ENCODE assay signal across 14 mouse cellular contexts in the genomic region with DNA sequence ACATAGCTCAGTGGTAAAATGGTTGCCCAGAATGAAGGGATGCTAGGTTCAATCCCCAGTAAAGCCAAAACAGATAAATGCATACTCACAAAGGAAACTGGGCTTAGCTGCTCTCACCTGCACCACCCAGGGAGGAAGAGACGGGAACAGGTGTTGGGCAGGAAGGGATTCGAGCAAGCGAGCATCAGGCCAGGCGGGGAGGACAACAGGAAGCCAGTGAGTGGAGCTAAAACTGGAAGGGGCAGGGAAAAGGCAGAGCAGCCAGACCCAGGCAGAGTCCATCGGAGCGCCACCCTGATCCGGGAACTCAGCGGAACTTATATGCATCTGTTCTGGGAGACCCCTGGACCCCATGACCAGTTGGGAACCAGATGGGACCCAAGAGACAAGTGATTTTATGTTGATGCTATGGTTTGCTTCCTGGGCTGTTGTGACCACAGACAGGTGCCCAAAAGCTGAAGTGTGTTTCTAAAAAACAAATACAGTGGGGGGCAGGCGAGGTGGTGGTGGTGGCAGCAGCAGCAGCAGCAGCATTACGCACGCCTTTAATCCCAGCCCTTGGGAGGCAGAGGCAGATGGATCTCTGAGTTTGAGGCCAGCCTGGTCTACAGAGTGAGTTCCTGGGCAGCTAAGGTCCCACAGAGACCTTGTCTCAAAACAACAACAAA.
"Had no signal": no experiment of that assay in that cellular context is flagged by ENCODE, and none has a peak within 500 bp of the region (broad histone marks: within the 10 kb centered on the region; RNA-seq: fewer than 3 reads in every experiment).

No protein-coding gene starts in this region.

- H3K27me3 ChIP-seq: neural tube, embryonic 13.5 days had no signal

- ATAC-seq: lung, postnatal 0 days had no signal

- H3K4me3 ChIP-seq: liver, embryonic 15.5 days; neural tube, embryonic 13.5 days had no signal

- H3K9me3 ChIP-seq: liver, embryonic 15.5 days; neural tube, embryonic 13.5 days had no signal

- H3K4me1 ChIP-seq: liver, embryonic 15.5 days had no signal

- H3K4me2 ChIP-seq: liver, embryonic 11.5 days; liver, embryonic 15.5 days; neural tube, embryonic 13.5 days had no signal

- H3K27ac ChIP-seq: liver, embryonic 15.5 days had no signal

- DNase-seq: kidney, adult 18-20 months; kidney, postnatal 10 days; kidney, postnatal 4 days; left cerebral cortex, postnatal 4 days; lung, adult 2 months; lung, postnatal 36 days; midbrain, embryonic 14.5 days; retina, postnatal 1 day; right cerebral cortex, postnatal 4 days; spleen, adult 18-20 months had no signal

- H3K36me3 ChIP-seq: liver, embryonic 15.5 days; neural tube, embryonic 13.5 days had no signal

- H3K9ac ChIP-seq: liver, embryonic 15.5 days; neural tube, embryonic 13.5 days had no signal
